Mouse (Mus musculus) small intestine, adult 2 months (tissue): ENCODE measurements around the gene Gnao1. TPM values are rescaled to one million over a fixed set of nuclear protein-coding genes. Genes with fewer than 3 reads are reported as not detected.
A peak's percentile ranks its signal among the peaks of the same experiment; 100 is the strongest.

Source experiments
- H3K27ac ChIP-seq: fragments of 200-500 bp; 2 replicates; pipeline ENCODE4 v1.5.1; 2012; ENCODE audit warnings: low read depth, low read length, control low read depth, inconsistent platforms; ENCODE audit not compliant: insufficient read depth
- H3K27me3 ChIP-seq: fragments of 200-500 bp; 2 replicates; pipeline ENCODE4 v1.6.1; 2012; ENCODE audit warnings: mild to moderate bottlenecking, moderate library complexity, low read length, inconsistent platforms; ENCODE audit not compliant: control insufficient read depth, insufficient read depth
- H3K36me3 ChIP-seq: fragments of 200-500 bp; 2 replicates; pipeline ENCODE4 v1.6.1; 2012; ENCODE audit warnings: mild to moderate bottlenecking, low read length, control low read depth, inconsistent platforms; ENCODE audit not compliant: control insufficient read depth, insufficient read depth
- H3K4me1 ChIP-seq: fragments of 200-500 bp; 2 replicates; pipeline ENCODE4 v1.6.1; 2012; ENCODE audit warnings: low read length, inconsistent platforms, mixed read lengths; ENCODE audit not compliant: control insufficient read depth, insufficient read depth, insufficient read length
- H3K4me3 ChIP-seq: fragments of 200-500 bp; 2 replicates; pipeline ENCODE4 v1.5.1; 2012; ENCODE audit warnings: low read depth, mild to moderate bottlenecking, control low read depth, inconsistent platforms, low read length, moderate library complexity
- CTCF ChIP-seq: fragments of 200-500 bp; IDR thresholded peaks from 2 replicates; pipeline ENCODE4 v1.5.1; 2012; ENCODE audit warnings: low read depth, mild to moderate bottlenecking, control low read depth, inconsistent platforms, low read length, moderate library complexity, mixed read lengths; ENCODE audit not compliant: insufficient replicate concordance, insufficient read length; ENCODE audit errors: extremely low read depth
- POLR2A ChIP-seq: fragments of 200-500 bp; IDR thresholded peaks from 2 replicates; pipeline ENCODE4 v1.6.1; 2012; ENCODE audit warnings: low read depth, mild to moderate bottlenecking, control low read depth, inconsistent platforms, low read length, moderate library complexity
- WGBS: fragments of 180-500 bp; shearing (Covaris S2); methylation state at CpG from one replicate; pipeline ENCODE4 v1.1.7; 2018; 5-methylcytosine and 5-hydroxymethylcytosine counted together
- polyA plus RNA-seq: library from polyadenylated mRNA; depleted of rRNA; stranded (reverse); fragments of >200 nt; gene quantifications from 2 replicates; pipeline ENCODE4 v1.2.3, GENCODE M21; 2012

Gnao1 gene
- polyA plus RNA-seq, 1 experiment, result 13.6 TPM

- no peak overlapping the region for H3K4me3 ChIP-seq
- WGBS, result 46% methylated on average over 4 of the region's 4 CpGs
Measured at GRCm38 (mm10) chr8:93860020-93860419, 50.3 kb downstream of the Gnao1 start.

GRCm38 (mm10) chr8:93864064-93864463 lies 54.3 kb downstream of the Gnao1 start:
- WGBS, result 41% methylated on average over 7 of the region's 7 CpGs

More at GRCm38 (mm10) chr8:93860020-93860419, 50.3 kb downstream of the Gnao1 start:
- H3K27me3 ChIP-seq, result no peaks in the 10 kb centered on the region
- TF ChIP-seq POLR2A, result no peak
- no peak for TF ChIP-seq CTCF
- no peaks in the 10 kb centered on the region for H3K36me3 ChIP-seq
- H3K4me1 ChIP-seq, result peaks cover 7% of the 10 kb centered on the region; the same call in 1 of the 2 replicates
- H3K27ac ChIP-seq, result no peak overlapping the region

GRCm38 (mm10) chr8:93866271-93866670 lies 56.5 kb downstream of the Gnao1 start:
- peaks cover 12% of the 10 kb centered on the region; the same call in 1 of the 2 replicates for H3K4me1 ChIP-seq
- TF ChIP-seq POLR2A (no peak), CTCF (no peak)
- 88% methylated on average over 7 of the region's 7 CpGs for WGBS
- H3K27ac ChIP-seq, result no peak overlapping the region
- H3K27me3 ChIP-seq, result no peaks in the 10 kb centered on the region
- H3K4me3 ChIP-seq, result no peak overlapping the region
- no peaks in the 10 kb centered on the region for H3K36me3 ChIP-seq

More at GRCm38 (mm10) chr8:93864064-93864463, 54.3 kb downstream of the Gnao1 start:
- Histone ChIP-seq H3K27ac (no peak overlapping the region), H3K27me3 (no peaks in the 10 kb centered on the region), H3K4me3 (no peak overlapping the region), H3K36me3 (no peaks in the 10 kb centered on the region), H3K4me1 (peaks cover 12% of the 10 kb centered on the region; the same call in 1 of the 2 replicates)
- TF ChIP-seq CTCF (no peak), POLR2A (no peak)

GRCm38 (mm10) chr8:93868486-93869221 lies 58.9 kb downstream of the Gnao1 start:
- H3K4me3 ChIP-seq, result no peak overlapping the region
- no peaks in the 10 kb centered on the region for H3K27me3 ChIP-seq
- WGBS, result 70% methylated on average over 5 of the region's 5 CpGs
- no peak overlapping the region for H3K27ac ChIP-seq
- peaks cover 10% of the 10 kb centered on the region; the same call in 1 of the 2 replicates for H3K4me1 ChIP-seq
- TF ChIP-seq POLR2A (no peak), CTCF (no peak)
- H3K36me3 ChIP-seq, result no peaks in the 10 kb centered on the region

- Histone ChIP-seq H3K4me3 (no peak overlapping the region), H3K27ac (no peak overlapping the region), H3K27me3 (no peaks in the 10 kb centered on the region), H3K36me3 (no peaks in the 10 kb centered on the region), H3K4me1 (no peaks in the 10 kb centered on the region)
- TF ChIP-seq CTCF, result no peak
- no peak for TF ChIP-seq POLR2A
- WGBS, result 69% methylated on average over 5 of the region's 5 CpGs
Measured at GRCm38 (mm10) chr8:93871275-93871674, 61.5 kb downstream of the Gnao1 start.

- no peaks in the 10 kb centered on the region for H3K27me3 ChIP-seq
- no peak overlapping the region for H3K27ac ChIP-seq
- TF ChIP-seq CTCF (no peak), POLR2A (no peak)
- WGBS, result 87% methylated on average over 4 of the region's 4 CpGs
- H3K36me3 ChIP-seq, result no peaks in the 10 kb centered on the region
- peaks cover 12% of the 10 kb centered on the region; the same call in 1 of the 2 replicates for H3K4me1 ChIP-seq
- H3K4me3 ChIP-seq, result no peak overlapping the region
Measured at GRCm38 (mm10) chr8:93878396-93878795, 68.6 kb downstream of the Gnao1 start.

- Histone ChIP-seq H3K4me1 (peaks cover 12% of the 10 kb centered on the region; the same call in 1 of the 2 replicates), H3K4me3 (no peak overlapping the region), H3K27ac (peak overlapping the region; percentile 10), H3K27me3 (no peaks in the 10 kb centered on the region), H3K36me3 (no peaks in the 10 kb centered on the region)
- WGBS, result 56% methylated on average over 7 of the region's 7 CpGs
- TF ChIP-seq CTCF (no peak), POLR2A (no peak)
Measured at GRCm38 (mm10) chr8:93879966-93880365, 70.2 kb downstream of the Gnao1 start.
